Mouse (Mus musculus): ENCODE results near the gene Pknox2. TPM values are rescaled to one million over a fixed set of nuclear protein-coding genes. Genes with fewer than 3 reads are reported as not detected.
A peak's percentile ranks its signal among the peaks of the same experiment; 100 is the strongest.

The Pknox2 gene
- total RNA-seq, 2 experiments from 2014 or later, result 39.5 to 42.9 TPM

DNA sequence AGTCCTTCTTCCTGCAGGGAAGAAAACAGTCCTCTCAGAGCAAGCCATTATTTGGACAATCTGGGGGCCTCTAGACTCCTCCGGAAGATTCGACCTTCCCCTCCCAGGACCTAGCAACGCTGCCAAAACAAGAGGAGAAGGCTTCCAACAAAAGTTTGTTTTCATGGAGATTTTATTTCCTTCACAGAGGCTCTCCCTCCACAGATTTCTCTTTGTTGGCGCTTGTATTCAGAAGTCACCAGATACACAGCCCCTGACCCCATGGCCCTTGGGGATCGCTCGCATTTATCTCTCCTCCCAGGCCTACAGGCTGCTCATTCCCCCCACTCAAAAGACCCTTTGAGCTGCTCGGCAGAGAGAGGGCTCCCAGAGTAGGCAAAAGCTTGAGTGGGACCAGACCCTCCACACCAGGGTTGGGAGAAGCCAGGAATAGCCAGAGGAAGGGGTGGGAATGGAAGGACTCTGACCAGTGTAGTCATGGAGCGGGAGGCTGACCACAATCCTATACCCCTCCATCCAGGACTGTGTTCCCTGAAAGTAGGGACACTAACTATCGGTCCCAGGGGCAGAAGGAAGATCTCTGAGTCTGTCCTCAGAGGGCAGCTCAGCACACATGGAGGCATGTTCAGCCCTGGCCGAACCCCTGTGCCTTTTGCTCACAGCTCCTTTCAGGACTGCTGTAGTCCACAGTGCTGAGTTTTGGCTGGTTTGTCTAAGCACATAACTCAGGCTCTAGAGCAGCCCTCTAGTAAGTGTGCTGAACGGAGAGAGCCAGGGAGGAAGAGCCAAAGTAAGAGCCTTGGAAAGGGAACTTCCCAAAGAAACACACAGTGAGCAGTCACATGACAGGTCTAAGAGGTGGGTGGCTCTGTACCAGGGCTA lies 45.9 kb downstream of the Pknox2 start:
- DNase-seq (ENCODE audit: low spot score), result peak; percentile 48

- DNase-seq (ENCODE audit: low spot score), result no peak
These were observed 47.6 kb downstream of the Pknox2 start for GRCm38 (mm10) chr9:37099595-37099994.

- no peak for DNase-seq (ENCODE audit: low spot score)
These were observed 48.6 kb downstream of the Pknox2 start for GRCm38 (mm10) chr9:37098600-37098999.

DNA sequence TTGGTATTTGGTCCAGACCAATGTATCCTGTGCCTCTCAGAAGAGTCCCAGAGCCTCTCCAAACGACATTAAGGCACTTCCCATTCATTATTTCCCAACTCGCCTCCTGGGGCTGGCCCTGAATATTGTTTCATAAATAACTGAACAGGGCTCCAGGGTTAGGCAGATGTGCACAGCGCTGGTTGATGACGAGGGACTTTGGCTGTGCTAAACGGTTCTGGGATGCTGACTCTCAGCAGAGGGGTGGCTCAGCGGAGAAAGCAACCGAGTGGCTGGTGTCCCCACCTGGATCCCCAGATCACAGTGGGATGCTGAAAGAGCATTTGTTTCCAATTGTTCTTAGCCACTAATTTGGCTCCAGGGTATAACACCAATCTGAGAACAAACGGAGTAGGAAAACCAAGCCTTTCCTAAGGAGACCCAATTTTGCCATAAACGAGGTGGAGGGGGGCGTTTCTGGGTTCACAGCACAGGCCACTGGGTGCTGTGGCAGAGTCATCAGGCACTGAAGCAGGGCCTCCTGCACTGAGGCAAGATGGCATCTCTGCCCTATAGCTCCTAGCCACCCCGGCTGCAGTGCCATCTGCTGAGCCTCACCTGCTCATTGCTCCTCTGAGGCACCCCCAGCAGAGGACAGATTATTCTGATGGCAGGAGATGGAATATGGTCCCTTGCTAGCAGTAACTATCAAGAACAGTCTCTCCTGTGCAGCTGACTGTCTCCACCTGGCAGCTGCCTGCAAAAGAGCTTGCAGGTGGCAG lies 52.8 kb downstream of the Pknox2 start:
- DNase-seq (ENCODE audit: low spot score), result peak; percentile 38

DNA sequence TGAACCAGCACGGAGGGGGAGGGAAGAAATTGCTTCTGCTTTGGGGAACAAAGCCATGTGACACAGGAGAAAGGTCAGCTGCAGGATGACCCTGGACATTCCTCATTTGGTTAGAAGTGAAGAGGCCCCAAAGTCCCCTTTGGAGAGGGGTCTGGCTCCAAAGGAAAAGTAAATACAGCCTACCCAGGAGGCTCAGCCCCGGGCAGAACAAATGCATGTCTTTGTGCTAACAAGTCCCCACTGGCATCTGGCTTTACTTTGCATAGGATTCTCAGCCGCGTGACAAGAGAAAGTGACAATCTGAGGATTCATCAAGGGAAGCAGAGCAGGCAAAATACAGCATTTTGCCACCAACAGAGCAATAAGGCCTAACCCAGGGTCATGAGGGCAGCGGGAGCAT lies 54.1 kb downstream of the Pknox2 start:
- DNase-seq (ENCODE audit: low spot score), result no peak

DNA sequence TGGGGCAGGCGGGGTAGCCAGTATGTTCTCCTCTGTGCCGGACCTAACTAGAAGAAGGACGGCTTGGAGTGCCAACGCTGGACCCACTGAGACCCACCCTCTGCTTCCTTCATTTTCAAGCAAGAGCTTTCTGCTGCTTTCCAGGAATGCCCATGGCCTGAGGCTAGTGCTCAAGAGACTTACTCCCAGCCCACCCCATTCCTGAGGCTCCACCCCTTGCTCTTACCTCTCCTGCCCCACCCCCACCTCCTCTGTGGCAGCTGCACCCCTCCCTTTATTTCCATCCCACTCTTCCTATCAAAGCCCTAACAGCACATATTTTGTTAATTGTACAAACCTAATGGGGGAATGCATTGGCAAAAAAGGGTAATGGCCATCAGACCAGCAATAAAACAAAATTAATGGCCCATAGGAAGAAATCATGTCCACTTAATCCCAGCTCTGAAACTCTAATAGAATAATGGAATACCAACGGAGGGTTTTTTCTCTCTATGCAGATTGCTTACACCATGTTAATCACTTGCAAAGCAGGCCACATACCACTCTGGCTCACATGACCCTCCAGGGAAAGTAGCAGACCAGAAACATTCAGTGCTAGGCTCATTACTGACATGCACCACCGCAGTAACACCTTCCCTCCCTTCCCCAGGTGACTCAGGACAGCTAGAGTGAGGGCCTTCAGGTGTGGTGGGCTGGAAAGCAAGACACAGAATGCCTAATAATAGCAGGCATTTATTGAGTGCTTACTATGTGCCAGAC lies 57.1 kb downstream of the Pknox2 start:
- no peak for DNase-seq (ENCODE audit: low spot score)

DNA sequence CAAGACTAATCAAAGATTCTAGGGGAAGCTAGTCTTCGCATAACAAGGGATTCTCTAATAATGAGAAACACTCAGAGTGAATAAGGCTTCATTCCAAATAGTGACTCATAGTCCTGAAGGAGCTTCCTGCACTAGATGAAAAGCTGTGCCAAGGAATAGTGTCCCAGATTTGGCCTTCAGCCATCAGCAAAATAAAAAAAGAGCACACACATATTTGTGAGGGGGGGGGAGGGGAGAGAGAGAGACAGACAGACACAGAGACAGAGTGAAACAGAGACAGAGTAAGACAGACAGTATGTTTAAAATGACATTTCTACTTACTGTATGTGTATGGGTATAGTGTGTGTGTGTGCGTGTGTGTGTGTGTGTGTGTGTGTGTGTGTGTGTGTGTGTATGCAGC lies 61.8 kb downstream of the Pknox2 start:
- DNase-seq (ENCODE audit: low spot score), result peak; percentile 56

DNA sequence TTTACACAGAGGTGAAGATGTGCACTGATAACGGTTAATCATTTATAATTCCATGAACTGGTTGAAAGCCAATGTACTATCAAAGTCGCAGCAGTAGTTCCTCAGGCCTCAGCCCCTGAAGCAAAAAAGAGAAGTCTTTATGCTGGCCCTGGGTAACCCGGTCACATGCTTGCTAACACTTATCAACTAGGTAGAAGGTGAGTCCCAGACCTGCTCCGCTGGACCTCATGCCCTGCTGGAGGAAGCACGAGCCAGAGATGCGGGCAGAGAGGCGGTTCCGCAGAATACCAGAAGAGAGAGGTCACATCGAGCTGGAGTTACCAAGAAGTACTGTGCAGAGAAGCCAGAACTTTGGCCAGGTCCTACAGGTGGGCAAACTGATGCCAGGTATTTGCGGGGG lies 65.0 kb downstream of the Pknox2 start:
- DNase-seq (ENCODE audit: low spot score), result no peak

- DNase-seq (ENCODE audit: low spot score), result no peak
These were observed 66.9 kb downstream of the Pknox2 start for GRCm38 (mm10) chr9:37080309-37080708.

GRCm38 (mm10) chr9:37077063-37077418 lies 70.2 kb downstream of the Pknox2 start:
- no peak for DNase-seq (ENCODE audit: low spot score)

DNA sequence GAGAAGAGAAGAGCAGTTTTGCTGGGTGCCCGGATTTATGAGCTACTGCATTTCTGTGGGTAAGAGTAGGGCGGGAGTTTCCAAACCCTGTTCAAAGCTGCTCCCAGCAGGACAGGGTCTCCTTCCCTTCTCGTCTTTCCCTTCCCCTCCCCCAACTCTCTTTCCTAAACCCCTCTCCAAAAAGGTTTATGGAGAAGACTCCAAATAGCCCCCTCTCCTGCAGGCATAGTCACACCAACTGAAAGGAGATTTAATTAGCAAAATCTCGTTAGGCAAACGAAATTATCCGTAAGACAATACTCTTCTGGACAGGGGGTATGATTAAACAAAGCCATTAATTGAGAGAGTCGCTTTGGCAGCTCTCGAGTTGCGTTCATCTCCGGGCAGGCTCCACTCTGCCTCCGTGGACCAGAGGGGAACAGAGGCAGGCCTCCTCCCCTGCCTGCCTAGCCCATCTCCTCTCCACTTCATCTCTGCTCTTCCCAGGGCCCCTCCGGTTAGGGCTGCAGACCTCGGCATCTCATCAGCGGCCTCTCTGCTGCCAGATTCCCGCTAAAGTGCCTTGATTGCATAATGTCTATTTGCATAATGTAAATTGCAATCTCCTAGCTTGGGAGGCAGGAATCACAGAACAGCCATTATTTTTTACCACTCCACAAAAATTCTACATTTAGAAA lies 70.7 kb downstream of the Pknox2 start:
- no peak for DNase-seq (ENCODE audit: low spot score)

GRCm38 (mm10) chr9:37075903-37076302 lies 71.3 kb downstream of the Pknox2 start:
- no peak for DNase-seq (ENCODE audit: low spot score)

GRCm38 (mm10) chr9:37069391-37070312 lies 77.6 kb downstream of the Pknox2 start:
- DNase-seq (ENCODE audit: low spot score), result no peak

GRCm38 (mm10) chr9:37067473-37067830 lies 79.8 kb downstream of the Pknox2 start:
- no peak for DNase-seq (ENCODE audit: low spot score)

GRCm38 (mm10) chr9:37066732-37067472 lies 80.3 kb downstream of the Pknox2 start:
- no peak for DNase-seq (ENCODE audit: low spot score)

GRCm38 (mm10) chr9:37061627-37062026 lies 85.6 kb downstream of the Pknox2 start:
- no peak for DNase-seq (ENCODE audit: low spot score)

DNA sequence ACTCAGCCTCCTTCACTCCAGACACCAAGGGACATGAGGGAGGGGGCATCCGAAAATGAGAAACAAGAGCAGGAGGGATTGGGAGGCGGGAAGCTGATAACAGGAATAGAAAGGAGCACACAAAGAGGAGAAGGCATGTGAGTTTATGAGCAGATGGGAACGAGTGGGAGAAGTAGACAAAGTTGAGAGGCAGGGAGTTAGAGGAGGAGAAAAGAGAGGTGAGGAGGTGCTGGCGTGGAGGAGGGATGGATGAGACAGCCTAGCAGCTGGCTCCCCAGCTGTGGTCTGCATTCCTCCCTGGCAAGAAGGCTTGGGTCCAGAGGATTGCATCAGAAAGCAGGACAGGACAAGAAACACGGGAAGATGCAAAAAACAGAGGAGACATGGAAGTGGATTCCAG lies 92.5 kb downstream of the Pknox2 start:
- peak; percentile 53 for DNase-seq (ENCODE audit: low spot score)

GRCm38 (mm10) chr9:37053601-37054512 lies 93.3 kb downstream of the Pknox2 start:
- DNase-seq (ENCODE audit: low spot score), result peak; percentile 23

DNA sequence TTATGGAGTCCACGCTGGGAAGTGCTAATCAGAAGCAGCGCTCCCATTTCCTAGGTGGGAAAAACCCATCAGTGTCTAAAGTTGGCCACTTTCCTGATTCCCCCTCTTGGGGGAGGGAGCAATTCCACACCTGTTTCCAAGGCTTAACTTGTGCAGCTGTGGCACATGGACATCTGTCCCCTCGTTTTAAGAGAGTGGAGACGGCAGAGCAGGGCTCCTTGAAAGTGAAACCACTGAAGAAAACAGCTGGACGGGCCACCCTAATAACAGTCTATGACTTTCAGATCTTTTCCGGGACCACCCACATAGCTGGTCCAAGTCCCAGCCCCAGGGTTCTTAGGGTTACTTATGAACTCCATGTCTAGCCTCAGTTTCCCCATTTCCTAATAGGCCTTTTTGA lies 94.2 kb downstream of the Pknox2 start:
- DNase-seq (ENCODE audit: low spot score), result peak; percentile 30

All from gastrocnemius, adult 18-20 months (tissue).